ENCODE assay signal across 16 mouse cellular contexts in genomic region chr8:45591888-45592287, GRCm38 (mm10).
DNase-seq lines count a peak whose midpoint lies in the region; ATAC-seq and TF ChIP-seq lines count a peak whose summit lies in the region.
"Had no signal": no experiment of that assay in that cellular context is flagged by ENCODE, and none has a peak within 500 bp of the region (broad histone marks: within the 10 kb centered on the region; RNA-seq: fewer than 3 reads in every experiment).

No protein-coding gene starts in this region.

- peak; percentile 75 for ATAC-seq in forebrain, embryonic 16.5 days
- ATAC-seq in forebrain, embryonic 11.5 days (replicated peaks; ENCODE audit: low FRiP score) = no peak
- ATAC-seq in lung, embryonic 14.5 days (ENCODE audit: insufficient read depth) = no peak
- no peak for ATAC-seq in hindbrain, postnatal 0 days
- ATAC-seq in kidney, embryonic 16.5 days (ENCODE audit: low FRiP score, low TSS enrichment) = no peak

- H3K27me3 ChIP-seq in forebrain, embryonic 16.5 days (replicated peaks; ENCODE audit: control insufficient read depth, insufficient read depth, low read length) = no peaks in the 10 kb centered on the region
- H3K27me3 ChIP-seq in forebrain, embryonic 11.5 days (ENCODE audit: control insufficient read depth, insufficient read depth, low read length) = no peaks in the 10 kb centered on the region
- no peaks in the 10 kb centered on the region for H3K27me3 ChIP-seq in lung, embryonic 14.5 days (ENCODE audit: insufficient read depth, low read length)
- H3K27me3 ChIP-seq in hindbrain, postnatal 0 days (ENCODE audit: insufficient read depth, low read length) = no peaks in the 10 kb centered on the region
- no peaks in the 10 kb centered on the region for H3K27me3 ChIP-seq in kidney, embryonic 16.5 days (ENCODE audit: insufficient read depth, low read length)
- H3K27me3 ChIP-seq: lung, embryonic 15.5 days; midbrain, embryonic 12.5 days had no signal

- DNase-seq in forebrain, embryonic 11.5 days (ENCODE audit: low spot score) = no peak
- DNase-seq in lung, embryonic 14.5 days = peak; percentile 28
- no peak for DNase-seq in lung, postnatal 4 days
- DNase-seq in hindbrain, postnatal 0 days (ENCODE audit: low spot score) = peak; percentile 40
- DNase-seq in adrenal gland, adult 18-20 months (ENCODE audit: low spot score in 2 of 2) = no peak
- DNase-seq: adrenal gland, postnatal 10 days; B cell, adult 2 months; cerebellum, adult 11-12 months; cerebellum, postnatal 25 days; gastrocnemius, postnatal 25 days; left cerebral cortex, postnatal 4 days; thymus, postnatal 4 days had no signal

- H3K4me2 ChIP-seq in forebrain, embryonic 16.5 days (ENCODE audit: low read length) = no peak overlapping the region
- H3K4me2 ChIP-seq in forebrain, embryonic 11.5 days (ENCODE audit: low read depth, low read length, severe bottlenecking) = no peak overlapping the region
- no peak overlapping the region for H3K4me2 ChIP-seq in lung, embryonic 14.5 days
- no peak overlapping the region for H3K4me2 ChIP-seq in hindbrain, postnatal 0 days (ENCODE audit: low read depth, low read length)
- H3K4me2 ChIP-seq in kidney, embryonic 16.5 days (replicated peaks; ENCODE audit: low read depth, low read length) = no peak overlapping the region
- H3K4me2 ChIP-seq: lung, embryonic 15.5 days; midbrain, embryonic 12.5 days had no signal

- H3K36me3 ChIP-seq in forebrain, embryonic 16.5 days (ENCODE audit: control insufficient read depth, insufficient read depth) = no peaks in the 10 kb centered on the region
- H3K36me3 ChIP-seq in forebrain, embryonic 11.5 days (ENCODE audit: control insufficient read depth, insufficient read depth, low read length) = no peaks in the 10 kb centered on the region
- H3K36me3 ChIP-seq in lung, embryonic 14.5 days (ENCODE audit: insufficient read depth) = no peaks in the 10 kb centered on the region
- no peaks in the 10 kb centered on the region for H3K36me3 ChIP-seq in hindbrain, postnatal 0 days (ENCODE audit: insufficient read depth, low read length)
- no peaks in the 10 kb centered on the region for H3K36me3 ChIP-seq in kidney, embryonic 16.5 days (ENCODE audit: insufficient read depth, low read length)
- H3K36me3 ChIP-seq: lung, embryonic 15.5 days; midbrain, embryonic 12.5 days had no signal

- peaks cover 9% of the 10 kb centered on the region for H3K4me1 ChIP-seq in forebrain, embryonic 16.5 days (replicated peaks; ENCODE audit: control insufficient read depth, insufficient read depth, low read length)
- H3K4me1 ChIP-seq in forebrain, embryonic 11.5 days (replicated peaks; ENCODE audit: control insufficient read depth, insufficient read depth, low read length) = no peaks in the 10 kb centered on the region
- no peaks in the 10 kb centered on the region for H3K4me1 ChIP-seq in lung, embryonic 14.5 days (ENCODE audit: insufficient read depth)
- no peaks in the 10 kb centered on the region for H3K4me1 ChIP-seq in hindbrain, postnatal 0 days (ENCODE audit: insufficient read depth, low read length)
- peaks cover 12% of the 10 kb centered on the region for H3K4me1 ChIP-seq in kidney, embryonic 16.5 days (ENCODE audit: insufficient read depth, low read length)

- H3K27ac ChIP-seq in forebrain, embryonic 16.5 days (ENCODE audit: low read length) = no peak overlapping the region
- H3K27ac ChIP-seq in forebrain, embryonic 11.5 days (ENCODE audit: low read depth, low read length) = no peak overlapping the region
- no peak overlapping the region for H3K27ac ChIP-seq in lung, embryonic 14.5 days (ENCODE audit: low read depth)
- H3K27ac ChIP-seq in hindbrain, postnatal 0 days = no peak overlapping the region
- H3K27ac ChIP-seq in kidney, embryonic 16.5 days (ENCODE audit: low read length) = peak overlapping the region; percentile 45
- H3K27ac ChIP-seq: lung, embryonic 15.5 days; midbrain, embryonic 12.5 days had no signal

- H3K9me3 ChIP-seq in forebrain, embryonic 16.5 days (ENCODE audit: control insufficient read depth, low read length) = no peaks in the 10 kb centered on the region
- H3K9me3 ChIP-seq in forebrain, embryonic 11.5 days (ENCODE audit: control insufficient read depth, low read length) = no peaks in the 10 kb centered on the region
- no peaks in the 10 kb centered on the region for H3K9me3 ChIP-seq in lung, embryonic 14.5 days (ENCODE audit: low read depth, low read length)
- no peaks in the 10 kb centered on the region for H3K9me3 ChIP-seq in hindbrain, postnatal 0 days (ENCODE audit: low read length)
- no peaks in the 10 kb centered on the region for H3K9me3 ChIP-seq in kidney, embryonic 16.5 days (ENCODE audit: low read length)
- H3K9me3 ChIP-seq: lung, embryonic 15.5 days; midbrain, embryonic 12.5 days had no signal

- no peak overlapping the region for H3K9ac ChIP-seq in forebrain, embryonic 16.5 days (replicated peaks; ENCODE audit: low read depth, low read length)
- no peak overlapping the region for H3K9ac ChIP-seq in forebrain, embryonic 11.5 days (ENCODE audit: low read length)
- H3K9ac ChIP-seq in lung, embryonic 14.5 days = no peak overlapping the region
- no peak overlapping the region for H3K9ac ChIP-seq in hindbrain, postnatal 0 days (replicated peaks; ENCODE audit: low read length)
- H3K9ac ChIP-seq in kidney, embryonic 16.5 days (replicated peaks; ENCODE audit: low read length) = no peak overlapping the region
- H3K9ac ChIP-seq: lung, embryonic 15.5 days; midbrain, embryonic 12.5 days had no signal

- H3K4me3 ChIP-seq in forebrain, embryonic 16.5 days (replicated peaks; ENCODE audit: low read length) = no peak overlapping the region
- H3K4me3 ChIP-seq in forebrain, embryonic 11.5 days (ENCODE audit: low read depth, low read length) = no peak overlapping the region
- no peak overlapping the region for H3K4me3 ChIP-seq in lung, embryonic 14.5 days (ENCODE audit: low read depth, low read length)
- no peak overlapping the region for H3K4me3 ChIP-seq in hindbrain, postnatal 0 days (ENCODE audit: low read length)
- H3K4me3 ChIP-seq in kidney, embryonic 16.5 days (ENCODE audit: low read length) = no peak overlapping the region
- H3K4me3 ChIP-seq: lung, embryonic 15.5 days; midbrain, embryonic 12.5 days had no signal

- WGBS in forebrain, embryonic 16.5 days = 40% methylated on average over 4 of the region's 4 CpGs
- 88% methylated on average over 4 of the region's 4 CpGs for WGBS in forebrain, embryonic 11.5 days
- WGBS in lung, embryonic 14.5 days = 63% methylated on average over 4 of the region's 4 CpGs
- 57% methylated on average over 4 of the region's 4 CpGs for WGBS in hindbrain, postnatal 0 days
- 58% methylated on average over 4 of the region's 4 CpGs for WGBS in kidney, embryonic 16.5 days

- TF ChIP-seq CTCF in lung, embryonic 14.5 days (IDR thresholded peaks at IDR 0.05; ENCODE audit: low read depth) = no peak
- no peak for TF ChIP-seq CTCF in hindbrain, postnatal 0 days (IDR thresholded peaks at IDR 0.05; ENCODE audit: low read depth)

Comparison
In these comparisons a context has a peak if more than half of its experiments do, and no peak if none do; other contexts are left out.
1. DNase-seq: peak in lung, embryonic 14.5 days (single experiment) and hindbrain, postnatal 0 days (single experiment); none in forebrain, embryonic 11.5 days (single experiment), lung, postnatal 4 days (0 of 2) and adrenal gland, adult 18-20 months (0 of 2).